8 mouse cellular contexts compared by ENCODE assay signal in genomic region chr4:126200656-126201055, GRCm38 (mm10). TPM values are rescaled to one million over a fixed set of nuclear protein-coding genes. Genes with fewer than 3 reads are reported as not detected.
DNase-seq lines count a peak whose midpoint lies in the region; ATAC-seq and TF ChIP-seq lines count a peak whose summit lies in the region.

No protein-coding gene starts in this region.

- no peak for TF ChIP-seq CTCF in cerebellum, adult 2 months (IDR thresholded peaks at IDR 0.05; ENCODE audit: borderline replicate concordance, insufficient read depth, low read depth, low read length)

- WGBS in cerebellum, adult 2 months, result 18% methylated on average over 2 of the region's 2 CpGs
- 74% methylated on average over 2 of the region's 2 CpGs for WGBS in neural tube, embryonic 11.5 days
- 49% methylated on average over 2 of the region's 2 CpGs for WGBS in limb, embryonic 13.5 days
- WGBS in stomach, embryonic 15.5 days, result 22% methylated on average over 2 of the region's 2 CpGs

- no peaks in the 10 kb centered on the region for H3K36me3 ChIP-seq in neural tube, embryonic 11.5 days (ENCODE audit: control insufficient read depth, insufficient read depth, low read length)
- H3K36me3 ChIP-seq in limb, embryonic 13.5 days, result peaks cover 11% of the 10 kb centered on the region; the same call in 1 of the 2 replicates
- H3K36me3 ChIP-seq in stomach, embryonic 15.5 days, result peaks cover 3% of the 10 kb centered on the region; the same call in 1 of the 2 replicates

- no peak overlapping the region for H3K9ac ChIP-seq in neural tube, embryonic 11.5 days (ENCODE audit: low read length)
- peak overlapping the region; percentile 85 for H3K9ac ChIP-seq in limb, embryonic 13.5 days
- H3K9ac ChIP-seq in stomach, embryonic 15.5 days, result peak overlapping the region; percentile 25; the same call in 1 of the 2 replicates

- no peak for ATAC-seq in neural tube, embryonic 11.5 days (ENCODE audit: insufficient read depth, low FRiP score, low TSS enrichment)
- no peak for ATAC-seq in limb, embryonic 13.5 days (ENCODE audit: low FRiP score, low read depth)
- no peak for ATAC-seq in stomach, embryonic 15.5 days (ENCODE audit: insufficient read depth, low FRiP score, low read depth)

- H3K27me3 ChIP-seq in cerebellum, adult 2 months (ENCODE audit: control insufficient read depth, insufficient read depth, low read length), result no peaks in the 10 kb centered on the region
- no peaks in the 10 kb centered on the region for H3K27me3 ChIP-seq in neural tube, embryonic 11.5 days (ENCODE audit: control insufficient read depth, insufficient read depth, low read length)
- H3K27me3 ChIP-seq in limb, embryonic 13.5 days, result no peaks in the 10 kb centered on the region
- no peaks in the 10 kb centered on the region for H3K27me3 ChIP-seq in stomach, embryonic 15.5 days (replicated peaks)

- no peak overlapping the region for H3K27ac ChIP-seq in cerebellum, adult 2 months (ENCODE audit: insufficient read depth, low read length)
- no peak overlapping the region for H3K27ac ChIP-seq in neural tube, embryonic 11.5 days (ENCODE audit: low read depth, low read length)
- no peak overlapping the region for H3K27ac ChIP-seq in limb, embryonic 13.5 days
- H3K27ac ChIP-seq in stomach, embryonic 15.5 days, result 0 out of 2 replicates have a peak overlapping the region, but pooled peaks have one; percentile 4

- H3K9me3 ChIP-seq in neural tube, embryonic 11.5 days (ENCODE audit: control insufficient read depth, low read length), result no peaks in the 10 kb centered on the region
- no peaks in the 10 kb centered on the region for H3K9me3 ChIP-seq in limb, embryonic 13.5 days
- H3K9me3 ChIP-seq in stomach, embryonic 15.5 days, result no peaks in the 10 kb centered on the region

- no peak for DNase-seq in cerebellum, adult 2 months
- no peak for DNase-seq in cerebellum, adult 8-10 months
- no peak for DNase-seq in neural tube, embryonic 11.5 days (ENCODE audit: low spot score)
- DNase-seq in neural tube, embryonic 10.5 days (ENCODE audit: extremely low spot score, low spot score), result no peak
- DNase-seq in cerebellum, postnatal 36 days, result no peak
- no peak for DNase-seq in right cerebral cortex, adult 2 months (ENCODE audit: low spot score in 2 of 2)

- TF ChIP-seq POLR2A in cerebellum, adult 2 months (IDR thresholded peaks at IDR 0.05; ENCODE audit: borderline replicate concordance, insufficient read depth, low read length), result no peak

- peak overlapping the region; percentile 50 for H3K4me2 ChIP-seq in neural tube, embryonic 11.5 days (ENCODE audit: low read depth)
- peak overlapping the region; percentile 72 for H3K4me2 ChIP-seq in limb, embryonic 13.5 days (replicated peaks)
- peak overlapping the region; percentile 62 for H3K4me2 ChIP-seq in stomach, embryonic 15.5 days

- H3K4me3 ChIP-seq in cerebellum, adult 2 months (replicated peaks; ENCODE audit: insufficient read depth, low read depth, low read length), result peak overlapping the region; percentile 25
- peak overlapping the region; percentile 69; the same call in 1 of the 2 replicates for H3K4me3 ChIP-seq in neural tube, embryonic 11.5 days (ENCODE audit: low read depth, low read length)
- H3K4me3 ChIP-seq in limb, embryonic 13.5 days, result peak overlapping the region; percentile 75
- peak overlapping the region; percentile 67 for H3K4me3 ChIP-seq in stomach, embryonic 15.5 days (replicated peaks)

- peaks cover 3% of the 10 kb centered on the region for H3K4me1 ChIP-seq in cerebellum, adult 2 months (ENCODE audit: control insufficient read depth, insufficient read depth, low read length)
- H3K4me1 ChIP-seq in neural tube, embryonic 11.5 days (ENCODE audit: control insufficient read depth, insufficient read depth, low read length), result peaks cover 12% of the 10 kb centered on the region; the same call in 1 of the 2 replicates
- H3K4me1 ChIP-seq in limb, embryonic 13.5 days, result peaks cover 54% of the 10 kb centered on the region
- peaks cover 18% of the 10 kb centered on the region for H3K4me1 ChIP-seq in stomach, embryonic 15.5 days

RNA-seq across cellular contexts. Expression of gene Thrap3, which starts 1.9 kb away (rescaled TPM):
- polyA plus RNA-seq in cerebellum, adult 2 months (2012; rRNA removed), result 122 TPM in 2 replicates
- polyA plus RNA-seq in neural tube, embryonic 11.5 days (2014; fragmentation: Nextera tagmentation; extraction: Ambion mirVana), result 197 and 217 TPM in 2 replicates
- 251 and 256 TPM in 2 replicates for polyA plus RNA-seq in limb, embryonic 13.5 days (2015; fragmentation: Nextera tagmentation; extraction: Ambion mirVana)
- 182 and 203 TPM in 2 replicates for polyA plus RNA-seq in stomach, embryonic 15.5 days (2015; fragmentation: Nextera tagmentation; extraction: Ambion mirVana)

RNA-seq across cellular contexts. Expression of gene Sh3d21, which starts 37.4 kb away (rescaled TPM):
- polyA plus RNA-seq in cerebellum, adult 2 months (2012; rRNA removed), result 1.6 and 2.0 TPM in 2 replicates
- 2.1 and 2.6 TPM in 2 replicates for polyA plus RNA-seq in neural tube, embryonic 11.5 days (2014; fragmentation: Nextera tagmentation; extraction: Ambion mirVana)
- polyA plus RNA-seq in limb, embryonic 13.5 days (2015; fragmentation: Nextera tagmentation; extraction: Ambion mirVana), result 9.3 and 10.5 TPM in 2 replicates
- polyA plus RNA-seq in stomach, embryonic 15.5 days (2015; fragmentation: Nextera tagmentation; extraction: Ambion mirVana), result 7.4 and 10.3 TPM in 2 replicates

RNA-seq across cellular contexts. Expression of gene Eva1b, which starts 53.1 kb away (rescaled TPM):
- polyA plus RNA-seq in cerebellum, adult 2 months (2012; rRNA removed), result 9.0 and 9.2 TPM in 2 replicates
- polyA plus RNA-seq in neural tube, embryonic 11.5 days (2014; fragmentation: Nextera tagmentation; extraction: Ambion mirVana), result 42.5 and 43.4 TPM in 2 replicates
- 74.5 and 77.5 TPM in 2 replicates for polyA plus RNA-seq in limb, embryonic 13.5 days (2015; fragmentation: Nextera tagmentation; extraction: Ambion mirVana)
- 59.0 and 60.0 TPM in 2 replicates for polyA plus RNA-seq in stomach, embryonic 15.5 days (2015; fragmentation: Nextera tagmentation; extraction: Ambion mirVana)

RNA-seq across cellular contexts. Expression of gene Map7d1, which starts 55.5 kb away (rescaled TPM):
- polyA plus RNA-seq in cerebellum, adult 2 months (2012; rRNA removed), result 274 and 283 TPM in 2 replicates
- 80.9 and 83.6 TPM in 2 replicates for polyA plus RNA-seq in neural tube, embryonic 11.5 days (2014; fragmentation: Nextera tagmentation; extraction: Ambion mirVana)
- 46.5 and 49.9 TPM in 2 replicates for polyA plus RNA-seq in limb, embryonic 13.5 days (2015; fragmentation: Nextera tagmentation; extraction: Ambion mirVana)
- polyA plus RNA-seq in stomach, embryonic 15.5 days (2015; fragmentation: Nextera tagmentation; extraction: Ambion mirVana), result 34.1 and 36.9 TPM in 2 replicates

Comparison
In these comparisons a context has a peak if more than half of its experiments do, and no peak if none do; other contexts are left out.
1. H3K4me3 ChIP-seq: peak in every context shown above with its lines; median percentile 75 in limb, embryonic 13.5 days; 69 in neural tube, embryonic 11.5 days; 67 in stomach, embryonic 15.5 days; 25 in cerebellum, adult 2 months.